1 mouse cellular context compared by ENCODE assay signal in the genomic region with DNA sequence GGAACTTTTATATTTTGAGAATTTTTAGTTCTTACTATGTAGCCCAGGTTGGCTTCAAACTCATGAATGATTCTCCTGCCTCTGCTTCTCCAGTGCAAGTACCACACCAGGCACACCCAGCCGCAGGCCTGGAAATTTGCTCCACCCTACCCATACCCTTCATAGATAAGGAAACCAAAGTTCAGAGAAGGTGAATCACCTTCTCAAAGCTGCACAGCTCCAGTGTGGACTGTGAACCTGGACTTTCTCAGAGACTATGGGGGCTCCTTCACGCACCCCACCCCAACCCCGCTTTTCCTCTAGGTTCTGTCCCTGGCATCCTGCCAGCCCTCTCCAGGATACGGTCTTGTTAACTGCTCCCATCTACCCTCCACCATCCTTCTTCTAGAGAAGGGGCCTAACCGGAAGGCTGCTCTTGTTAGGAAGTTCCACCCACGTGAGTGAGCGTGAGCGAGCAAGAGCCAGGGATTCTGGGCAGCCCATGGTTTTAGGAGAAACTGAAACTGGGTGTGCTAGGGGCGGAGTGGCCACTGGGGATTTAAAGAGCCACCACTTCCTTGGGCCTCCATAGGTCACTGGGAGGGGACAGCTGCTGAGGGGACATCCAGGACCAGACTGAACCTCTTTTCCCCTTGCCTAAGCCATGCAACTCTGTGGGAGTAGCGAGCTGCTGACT.
A peak's percentile ranks its signal among the peaks of the same experiment; 100 is the strongest.
TF ChIP-seq lines count a peak whose summit lies in the region.

No protein-coding gene starts in this region.

TF ChIP-seq in MEL, 35 proteins besides CTCF, POLR2A, EP300 and RAD21:
- TF ChIP-seq GATA1 (IDR thresholded peaks at IDR 0.05; ENCODE audit: low read depth, low read length) (peak; percentile 34; the same call in 1 of the 2 replicates), MXI1 (IDR thresholded peaks at IDR 0.05; ENCODE audit: low read depth, low read length) (no peak), TBP (IDR thresholded peaks at IDR 0.05; ENCODE audit: low read depth, low read length) (no peak), ETS1 (IDR thresholded peaks at IDR 0.05; ENCODE audit: low read depth, low read length) (no peak), ELF1 (IDR thresholded peaks at IDR 0.05; ENCODE audit: low read depth, low read length) (no peak), MAX (IDR thresholded peaks at IDR 0.05; ENCODE audit: low read length) (0 out of 2 replicates have a peak, but pooled peaks have one; percentile 22), ZNF384 (IDR thresholded peaks at IDR 0.05; ENCODE audit: low read depth, low read length) (no peak), RCOR1 (IDR thresholded peaks at IDR 0.05; ENCODE audit: low read depth, low read length) (no peak), TAL1 (IDR thresholded peaks at IDR 0.05; ENCODE audit: low read length) (no peak)
